Mouse (Mus musculus) embryonic facial prominence, embryonic 10.5 days (tissue): ENCODE measurements around the gene Hnrnpf. TPM values are rescaled to one million over a fixed set of nuclear protein-coding genes. Genes with fewer than 3 reads are reported as not detected.

Source experiments
- DNase-seq: peaks from one replicate; pipeline ENCODE4 v3.0.0-alpha.2; 2017; ENCODE audit warnings: low spot score
- H3K27ac ChIP-seq: fragments of 300-500 bp; sonication (generic); replicated peaks from 2 replicates; pipeline ENCODE4 v1.5.1; 2016; ENCODE audit warnings: mild to moderate bottlenecking
- H3K27me3 ChIP-seq: fragments of 300-500 bp; sonication (generic); replicated peaks from 2 replicates; pipeline ENCODE4 v1.6.1; 2016; ENCODE audit warnings: low read depth, mild to moderate bottlenecking; ENCODE audit not compliant: poor library complexity, severe bottlenecking
- H3K36me3 ChIP-seq: fragments of 300-500 bp; sonication (generic); replicated peaks from 2 replicates; pipeline ENCODE4 v1.6.1; 2016; ENCODE audit warnings: mild to moderate bottlenecking, moderate library complexity
- H3K4me1 ChIP-seq: fragments of 300-500 bp; sonication (generic); 2 replicates; pipeline ENCODE4 v1.6.1; 2016
- H3K4me3 ChIP-seq: fragments of 300-500 bp; sonication (generic); 2 replicates; pipeline ENCODE4 v1.5.1; 2016; ENCODE audit warnings: mild to moderate bottlenecking, moderate library complexity
- H3K9me3 ChIP-seq: fragments of 300-500 bp; sonication (generic); 2 replicates; pipeline ENCODE4 v1.6.1; 2016; ENCODE audit warnings: mild to moderate bottlenecking
- WGBS: fragments of 180-500 bp; shearing (Covaris S2); methylation state at CpG from one replicate; pipeline ENCODE4 v1.1.7; 2016; 5-methylcytosine and 5-hydroxymethylcytosine counted together
- polyA plus RNA-seq: library from polyadenylated mRNA; unstranded; fragments of >200 nt; fragmentation: Nextera tagmentation; extraction: Ambion mirVana; gene quantifications from 2 replicates; pipeline ENCODE4 v1.2.1, GENCODE M21; 2016

Gene Hnrnpf
- polyA plus RNA-seq, 1 experiment from 2014 or later: 878 TPM

- no peak overlapping the region for H3K27ac ChIP-seq
- no peaks in the 10 kb centered on the region for H3K9me3 ChIP-seq
- H3K4me1 ChIP-seq: no peaks in the 10 kb centered on the region
- no peak for DNase-seq
- no peak overlapping the region for H3K4me3 ChIP-seq
- 90% methylated on average over 6 of the region's 6 CpGs for WGBS
- peaks cover 11% of the 10 kb centered on the region for H3K36me3 ChIP-seq
- H3K27me3 ChIP-seq: no peaks in the 10 kb centered on the region
These were observed 34.2 kb downstream of the Hnrnpf start for GRCm38 (mm10) chr6:117934301-117934700.

GRCm38 (mm10) chr6:117935681-117936612 lies 35.8 kb downstream of the Hnrnpf start:
- 92% methylated on average over 14 of the region's 14 CpGs for WGBS
- H3K36me3 ChIP-seq: no peaks in the 10 kb centered on the region
- no peaks in the 10 kb centered on the region for H3K9me3 ChIP-seq
- H3K27ac ChIP-seq: no peak overlapping the region
- no peaks in the 10 kb centered on the region for H3K27me3 ChIP-seq
- no peak for DNase-seq
- no peak overlapping the region for H3K4me3 ChIP-seq
- no peaks in the 10 kb centered on the region for H3K4me1 ChIP-seq

- no peaks in the 10 kb centered on the region for H3K27me3 ChIP-seq
- 76% methylated on average over 10 of the region's 10 CpGs for WGBS
- no peak for DNase-seq
These were observed 37.3 kb downstream of the Hnrnpf start, which contains the start of gene Fxyd4 for GRCm38 (mm10) chr6:117937222-117937932. Gene Fxyd4, minus strand, starts transcription at chr6:117937692.

GRCm38 (mm10) chr6:117938951-117939350 lies 38.8 kb downstream of the Hnrnpf start:
- no peaks in the 10 kb centered on the region for H3K27me3 ChIP-seq
- no peak for DNase-seq
- WGBS: 91% methylated on average over 10 of the region's 10 CpGs

More at GRCm38 (mm10) chr6:117937222-117937932, 37.3 kb downstream of the Hnrnpf start, which contains the start of gene Fxyd4:
- Histone ChIP-seq H3K4me3 (no peak within 1 kb of the TSS), H3K27ac (no peak within 1 kb of the TSS), H3K4me1 (no peaks in the 10 kb centered on the region), H3K36me3 (no peaks in the 10 kb centered on the region), H3K9me3 (no peaks in the 10 kb centered on the region)

GRCm38 (mm10) chr6:117942769-117943168 lies 42.6 kb downstream of the Hnrnpf start:
- H3K36me3 ChIP-seq: no peaks in the 10 kb centered on the region
- no peaks in the 10 kb centered on the region for H3K27me3 ChIP-seq
- no peak for DNase-seq
- 80% methylated on average over 10 of the region's 10 CpGs for WGBS
- H3K27ac ChIP-seq: no peak overlapping the region
- no peaks in the 10 kb centered on the region for H3K9me3 ChIP-seq
- H3K4me3 ChIP-seq: no peak overlapping the region
- H3K4me1 ChIP-seq: no peaks in the 10 kb centered on the region

More at GRCm38 (mm10) chr6:117938951-117939350, 38.8 kb downstream of the Hnrnpf start:
- no peaks in the 10 kb centered on the region for H3K9me3 ChIP-seq
- H3K4me3 ChIP-seq: no peak overlapping the region
- no peaks in the 10 kb centered on the region for H3K36me3 ChIP-seq
- H3K4me1 ChIP-seq: no peaks in the 10 kb centered on the region
- no peak overlapping the region for H3K27ac ChIP-seq

- H3K4me1 ChIP-seq: no peaks in the 10 kb centered on the region
- H3K9me3 ChIP-seq: no peaks in the 10 kb centered on the region
- whole genome bisulfite sequencing: 87% methylated on average over 2 of the region's 2 CpGs
- H3K27ac ChIP-seq: no peak overlapping the region
- DNase-seq: no peak
- H3K27me3 ChIP-seq: no peaks in the 10 kb centered on the region
- H3K36me3 ChIP-seq: no peaks in the 10 kb centered on the region
- H3K4me3 ChIP-seq: no peak overlapping the region
These were observed 43.8 kb downstream of the Hnrnpf start for GRCm38 (mm10) chr6:117943899-117944298.

GRCm38 (mm10) chr6:117952330-117952729 lies 52.2 kb downstream of the Hnrnpf start:
- no peak for DNase-seq
- 87% methylated on average over 4 of the region's 4 CpGs for WGBS
- H3K36me3 ChIP-seq: no peaks in the 10 kb centered on the region
- no peaks in the 10 kb centered on the region for H3K27me3 ChIP-seq
- H3K27ac ChIP-seq: no peak overlapping the region
- H3K9me3 ChIP-seq: no peaks in the 10 kb centered on the region
- H3K4me1 ChIP-seq: peaks cover 13% of the 10 kb centered on the region
- H3K4me3 ChIP-seq: no peak overlapping the region

- H3K27ac ChIP-seq: no peak overlapping the region
- DNase-seq: no peak
- no peak overlapping the region for H3K4me3 ChIP-seq
- no peaks in the 10 kb centered on the region for H3K9me3 ChIP-seq
- no peaks in the 10 kb centered on the region for H3K27me3 ChIP-seq
- H3K36me3 ChIP-seq: no peaks in the 10 kb centered on the region
- 75% methylated on average over 6 of the region's 6 CpGs for WGBS
- peaks cover 13% of the 10 kb centered on the region for H3K4me1 ChIP-seq
These were observed 56.0 kb downstream of the Hnrnpf start for GRCm38 (mm10) chr6:117956161-117956560.

- no peak for DNase-seq
- H3K9me3 ChIP-seq: no peaks in the 10 kb centered on the region
- WGBS: 17% methylated on average over 14 of the region's 14 CpGs
- no peak overlapping the region for H3K27ac ChIP-seq
- no peak overlapping the region for H3K4me3 ChIP-seq
- peaks cover 13% of the 10 kb centered on the region for H3K4me1 ChIP-seq
- no peaks in the 10 kb centered on the region for H3K36me3 ChIP-seq
- H3K27me3 ChIP-seq: no peaks in the 10 kb centered on the region
These were observed 56.9 kb downstream of the Hnrnpf start for GRCm38 (mm10) chr6:117956851-117957501.

GRCm38 (mm10) chr6:117963201-117963600 lies 63.1 kb downstream of the Hnrnpf start:
- WGBS: 83% methylated on average over 3 of the region's 3 CpGs
- Histone ChIP-seq H3K4me1 (0 out of 2 replicates have a peak, but pooled peaks cover 5% of the 10 kb centered on the region), H3K27ac (no peak overlapping the region), H3K9me3 (no peaks in the 10 kb centered on the region), H3K27me3 (no peaks in the 10 kb centered on the region), H3K36me3 (no peaks in the 10 kb centered on the region), H3K4me3 (no peak overlapping the region)
- no peak for DNase-seq

GRCm38 (mm10) chr6:117966729-117967128 lies 66.6 kb downstream of the Hnrnpf start:
- H3K27ac ChIP-seq: no peak overlapping the region
- no peaks in the 10 kb centered on the region for H3K9me3 ChIP-seq
- H3K4me1 ChIP-seq: 0 out of 2 replicates have a peak, but pooled peaks cover 5% of the 10 kb centered on the region
- H3K36me3 ChIP-seq: no peaks in the 10 kb centered on the region
- no peak overlapping the region for H3K4me3 ChIP-seq
- WGBS: 50% methylated on average over 9 of the region's 9 CpGs
- no peaks in the 10 kb centered on the region for H3K27me3 ChIP-seq
- no peak for DNase-seq
